Mouse (Mus musculus) liver, embryonic 11.5 days (tissue): Measurements from ENCODE around the gene Ube4b. TPM values are rescaled to one million over a fixed set of nuclear protein-coding genes. Genes with fewer than 3 reads are reported as not detected.
A peak's percentile ranks its signal among the peaks of the same experiment; 100 is the strongest.

ENCODE experiments used
- ATAC-seq: fragments of 200-750 bp; cut with Nextera tagmentation; replicated peaks from 2 replicates; pipeline ENCODE4 v1.8.0; 2017; ENCODE audit warnings: moderate number of reproducible peaks, mild to moderate bottlenecking, moderate TSS enrichment, moderate library complexity; ENCODE audit not compliant: low FRiP score
- DNase-seq: peaks from one replicate; pipeline ENCODE4 v3.0.0-alpha.2; 2017; ENCODE audit warnings: low spot score
- H3K27ac ChIP-seq: fragments of 300-500 bp; sonication (generic); 2 replicates; pipeline ENCODE4 v1.5.1; 2014; ENCODE audit warnings: mild to moderate bottlenecking, low read depth, low read length, control low read depth
- H3K27me3 ChIP-seq: fragments of 300-500 bp; sonication (generic); replicated peaks from 2 replicates; pipeline ENCODE4 v1.6.1; 2014; ENCODE audit warnings: low read length, mixed read lengths; ENCODE audit not compliant: control insufficient read depth, insufficient read depth
- H3K36me3 ChIP-seq: fragments of 300-500 bp; sonication (generic); 2 replicates; pipeline ENCODE4 v1.6.1; 2014; ENCODE audit warnings: mild to moderate bottlenecking, low read length, moderate library complexity, mixed read lengths; ENCODE audit not compliant: control insufficient read depth, insufficient read depth
- H3K4me1 ChIP-seq: fragments of 300-500 bp; sonication (generic); replicated peaks from 2 replicates; pipeline ENCODE4 v1.6.1; 2014; ENCODE audit warnings: low read length, mixed read lengths; ENCODE audit not compliant: control insufficient read depth, insufficient read depth
- H3K4me2 ChIP-seq: fragments of 300-500 bp; sonication (generic); 2 replicates; pipeline ENCODE4 v1.6.1; 2014; ENCODE audit warnings: mild to moderate bottlenecking, control low read depth, moderate library complexity
- H3K4me3 ChIP-seq: fragments of 300-500 bp; sonication (generic); 2 replicates; pipeline ENCODE4 v1.5.1; 2014; ENCODE audit warnings: low read depth, low read length, control low read depth
- H3K9ac ChIP-seq: fragments of 300-500 bp; sonication (generic); 2 replicates; pipeline ENCODE4 v1.6.1; 2014; ENCODE audit warnings: low read depth, low read length, control low read depth
- H3K9me3 ChIP-seq: fragments of 300-500 bp; sonication (generic); 2 replicates; pipeline ENCODE4 v1.6.1; 2016; ENCODE audit warnings: low read length, inconsistent platforms, mixed read lengths; ENCODE audit not compliant: control insufficient read depth
- WGBS: fragments of 180-500 bp; shearing (Covaris S2); extraction: QIAGEN DNeasy Blood & Tissue Kit; methylation state at CpG from one replicate; pipeline ENCODE4 v1.1.7; 2014; 5-methylcytosine and 5-hydroxymethylcytosine counted together
- polyA plus RNA-seq: library from polyadenylated mRNA; unstranded; fragments of >200 nt; fragmentation: Nextera tagmentation; extraction: Ambion mirVana; gene quantifications from 2 replicates; pipeline ENCODE4 v1.2.1, GENCODE M21; 2014

Gene Ube4b
- polyA plus RNA-seq, 1 experiment from 2014 or later, result 37.4 TPM

DNA sequence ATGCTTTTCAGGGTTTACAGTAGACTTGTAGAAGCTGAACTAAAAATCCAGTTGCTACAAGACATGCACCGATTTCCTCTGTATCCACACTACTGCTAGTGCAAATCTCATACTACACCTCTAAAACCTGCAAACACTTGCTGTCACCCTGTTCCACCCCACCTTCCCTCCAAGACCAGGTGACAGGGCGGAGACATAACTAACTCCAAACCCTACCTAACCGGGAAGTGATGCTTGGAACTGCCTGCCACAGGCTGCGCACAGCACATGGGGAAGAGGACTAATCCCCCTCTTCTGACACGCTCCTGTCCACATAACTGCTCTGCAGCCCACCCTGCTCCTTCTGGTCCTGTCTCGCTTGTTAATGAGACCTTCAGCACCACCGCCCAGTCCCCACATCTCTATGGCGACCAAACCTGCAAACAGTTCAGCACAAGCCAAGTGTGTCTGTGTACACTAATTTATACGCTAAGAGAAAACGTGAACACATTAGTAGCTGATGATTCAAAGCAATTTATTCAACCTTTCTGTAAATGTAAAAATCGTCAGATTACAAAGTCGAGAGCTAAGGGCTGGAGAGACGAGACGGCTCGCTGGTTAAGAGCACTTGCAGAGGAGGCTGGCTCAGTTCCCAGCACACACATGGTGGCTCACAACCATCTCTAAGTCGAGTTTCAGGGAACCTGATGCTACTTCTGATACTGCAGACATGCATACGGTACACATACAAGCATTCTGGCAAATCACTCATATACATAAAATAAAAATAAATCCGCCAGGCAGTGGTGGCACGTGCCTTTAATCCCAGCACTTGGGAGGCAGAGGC, 21.7 kb downstream of the Ube4b start:
- H3K9me3 ChIP-seq, result no peaks in the 10 kb centered on the region
- no peaks in the 10 kb centered on the region for H3K27me3 ChIP-seq
- DNase-seq, result no peak
- H3K36me3 ChIP-seq, result no peaks in the 10 kb centered on the region
- no peak for ATAC-seq
- H3K9ac ChIP-seq, result no peak overlapping the region
- WGBS, result 84% methylated on average over 19 of the region's 19 CpGs
- H3K4me3 ChIP-seq, result no peak overlapping the region
- no peak overlapping the region for H3K27ac ChIP-seq
- no peak overlapping the region for H3K4me2 ChIP-seq
- peaks cover 46% of the 10 kb centered on the region for H3K4me1 ChIP-seq

- Histone ChIP-seq H3K9me3 (no peaks in the 10 kb centered on the region), H3K4me3 (no peak overlapping the region), H3K9ac (no peak overlapping the region), H3K27me3 (no peaks in the 10 kb centered on the region), H3K4me1 (peaks cover 52% of the 10 kb centered on the region), H3K36me3 (no peaks in the 10 kb centered on the region), H3K27ac (no peak overlapping the region), H3K4me2 (no peak overlapping the region)
- no peak for DNase-seq
- WGBS, result 43% methylated on average over 6 of the region's 6 CpGs
- ATAC-seq, result no peak
These were observed 23.5 kb downstream of the Ube4b start for GRCm38 (mm10) chr4:149403037-149403436.

GRCm38 (mm10) chr4:149401591-149401982, 25.0 kb downstream of the Ube4b start:
- Histone ChIP-seq H3K36me3 (no peaks in the 10 kb centered on the region), H3K27ac (no peak overlapping the region), H3K4me2 (no peak overlapping the region), H3K9me3 (no peaks in the 10 kb centered on the region), H3K27me3 (no peaks in the 10 kb centered on the region), H3K4me1 (peaks cover 52% of the 10 kb centered on the region), H3K4me3 (no peak overlapping the region), H3K9ac (no peak overlapping the region)
- ATAC-seq (no peak), DNase-seq (no peak)
- 73% methylated on average over 8 of the region's 8 CpGs for WGBS

- no peaks in the 10 kb centered on the region for H3K36me3 ChIP-seq
- H3K9ac ChIP-seq, result no peak overlapping the region
- DNase-seq (no peak), ATAC-seq (no peak)
- no peak overlapping the region for H3K4me2 ChIP-seq
- H3K4me1 ChIP-seq, result peaks cover 54% of the 10 kb centered on the region
- no peaks in the 10 kb centered on the region for H3K27me3 ChIP-seq
- no peaks in the 10 kb centered on the region for H3K9me3 ChIP-seq
- 73% methylated on average over 12 of the region's 12 CpGs for WGBS
- H3K4me3 ChIP-seq, result no peak overlapping the region
- H3K27ac ChIP-seq, result no peak overlapping the region
These were observed 25.5 kb downstream of the Ube4b start for GRCm38 (mm10) chr4:149400878-149401590.

- 45% methylated on average over 4 of the region's 4 CpGs for WGBS
- Histone ChIP-seq H3K4me3 (no peak overlapping the region), H3K27me3 (no peaks in the 10 kb centered on the region), H3K4me2 (peak overlapping the region; percentile 35), H3K36me3 (no peaks in the 10 kb centered on the region), H3K9me3 (no peaks in the 10 kb centered on the region), H3K4me1 (peaks cover 50% of the 10 kb centered on the region), H3K27ac (peak overlapping the region; percentile 62; the same call in 1 of the 2 replicates), H3K9ac (0 out of 2 replicates have a peak overlapping the region, but pooled peaks have one; percentile 5)
- peak; percentile 57 for DNase-seq
- ATAC-seq, result peak; percentile 96
These were observed 27.1 kb downstream of the Ube4b start for GRCm38 (mm10) chr4:149399331-149399910.

DNA sequence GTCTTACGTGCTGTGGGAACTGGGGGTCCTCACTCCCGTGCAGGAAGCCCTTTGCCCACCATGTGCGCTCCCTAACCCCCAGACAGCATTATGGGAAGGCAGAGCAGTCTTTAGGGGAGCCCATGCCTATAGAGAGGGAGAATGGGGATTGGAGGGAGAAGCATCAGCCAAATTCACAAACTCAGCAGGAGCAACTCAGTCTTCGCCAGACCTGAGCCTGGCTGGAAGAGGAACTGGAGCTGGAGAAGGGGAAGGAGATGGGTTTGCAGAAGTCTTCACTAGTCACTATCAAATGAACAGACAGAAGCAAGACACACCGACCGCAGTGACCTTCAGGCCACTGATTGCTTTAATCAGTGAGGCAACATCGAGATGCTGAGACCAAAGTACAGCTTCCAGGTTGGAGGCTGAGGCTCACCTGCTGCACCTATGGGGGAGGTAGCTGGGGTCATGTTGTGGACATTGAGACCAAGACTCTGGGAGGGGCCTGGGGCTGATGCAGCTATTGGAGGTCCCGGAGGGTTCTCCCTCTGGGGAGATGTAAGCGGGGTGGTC, 28.3 kb downstream of the Ube4b start:
- Histone ChIP-seq H3K27ac (no peak overlapping the region; the same call in 1 of the 2 replicates), H3K9me3 (no peaks in the 10 kb centered on the region), H3K4me3 (no peak overlapping the region), H3K4me2 (no peak overlapping the region), H3K36me3 (no peaks in the 10 kb centered on the region), H3K4me1 (peaks cover 40% of the 10 kb centered on the region), H3K27me3 (no peaks in the 10 kb centered on the region), H3K9ac (no peak overlapping the region)
- no peak for DNase-seq
- ATAC-seq, result no peak
- WGBS, result 80% methylated on average over 9 of the region's 9 CpGs

- DNase-seq (no peak), ATAC-seq (no peak)
- Histone ChIP-seq H3K9me3 (no peaks in the 10 kb centered on the region), H3K4me2 (no peak overlapping the region), H3K4me3 (no peak overlapping the region), H3K4me1 (peaks cover 36% of the 10 kb centered on the region), H3K27ac (peak overlapping the region; percentile 56; the same call in 1 of the 2 replicates), H3K9ac (no peak overlapping the region), H3K36me3 (no peaks in the 10 kb centered on the region; the same call in 1 of the 2 replicates), H3K27me3 (no peaks in the 10 kb centered on the region)
- 61% methylated on average over 21 of the region's 21 CpGs for WGBS
These were observed 29.9 kb downstream of the Ube4b start for GRCm38 (mm10) chr4:149396433-149397306.

- Histone ChIP-seq H3K4me2 (no peak overlapping the region), H3K27ac (no peak overlapping the region), H3K4me3 (no peak overlapping the region), H3K36me3 (no peaks in the 10 kb centered on the region; the same call in 1 of the 2 replicates), H3K9me3 (no peaks in the 10 kb centered on the region), H3K27me3 (no peaks in the 10 kb centered on the region), H3K9ac (no peak overlapping the region), H3K4me1 (peaks cover 33% of the 10 kb centered on the region)
- DNase-seq (no peak), ATAC-seq (no peak)
- WGBS, result 82% methylated on average over 6 of the region's 6 CpGs
These were observed 31.0 kb downstream of the Ube4b start for GRCm38 (mm10) chr4:149395581-149395980.
